Mouse (Mus musculus): ENCODE results near the gene 1110051M20Rik.

DNA sequence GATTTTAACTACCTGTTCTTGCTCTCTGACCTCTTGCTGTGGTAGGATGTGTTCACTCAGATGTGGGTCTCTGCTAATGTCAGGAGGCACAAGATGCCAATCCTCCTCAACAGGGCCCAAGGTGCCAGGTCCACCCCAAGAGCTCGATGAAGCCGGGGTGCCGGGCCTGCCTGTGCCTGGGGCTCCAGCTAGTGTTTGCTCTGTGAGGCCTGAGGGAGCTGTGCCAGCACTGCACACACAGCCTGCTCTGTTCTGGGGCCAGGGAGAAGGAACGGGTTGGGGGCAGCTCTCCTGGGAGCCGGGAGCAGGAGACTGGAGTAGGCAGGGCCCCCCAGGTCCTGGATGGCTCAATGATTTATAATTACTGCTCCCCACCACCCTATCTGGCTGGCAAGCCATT, 186.4 kb downstream of the 1110051M20Rik start:
- no peak for TF ChIP-seq CTCF (IDR thresholded peaks at IDR 0.05; ENCODE audit: borderline replicate concordance, insufficient read depth, low read depth, low read length)
- TF ChIP-seq POLR2A (IDR thresholded peaks at IDR 0.05; ENCODE audit: borderline replicate concordance, insufficient read depth, low read length): no peak

Measured in cerebellum, adult 2 months (tissue).